8 mouse cellular contexts compared by ENCODE assay signal in the genomic region with DNA sequence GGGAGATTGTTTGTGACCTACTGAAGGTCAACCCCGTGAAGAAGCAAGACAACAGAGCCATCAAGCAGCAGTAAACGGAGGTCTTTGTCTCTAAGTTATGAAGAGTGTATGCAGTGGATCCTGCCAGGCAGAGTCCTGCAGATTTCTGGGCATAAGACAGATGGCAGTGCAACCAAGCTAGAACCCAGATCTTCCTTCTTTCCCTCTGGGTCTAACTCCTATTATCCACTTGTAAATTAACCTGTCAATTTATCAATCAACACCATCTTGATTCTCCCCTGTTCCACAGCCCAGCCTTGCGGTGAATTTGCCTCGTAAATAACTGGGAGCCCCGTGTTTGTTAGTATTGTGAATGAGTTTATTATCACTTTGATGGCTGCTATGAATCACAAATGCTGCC.
A peak's percentile ranks its signal among the peaks of the same experiment; 100 is the strongest.
DNase-seq lines count a peak whose midpoint lies in the region; ATAC-seq and TF ChIP-seq lines count a peak whose summit lies in the region.

No protein-coding gene starts in this region.

- no peaks in the 10 kb centered on the region for H3K36me3 ChIP-seq in lung, postnatal 0 days (ENCODE audit: insufficient read depth, low read length)
- no peaks in the 10 kb centered on the region for H3K36me3 ChIP-seq in kidney, postnatal 0 days (ENCODE audit: insufficient read depth, low read length)
- H3K36me3 ChIP-seq in midbrain, postnatal 0 days (ENCODE audit: insufficient read depth, low read length), result no peaks in the 10 kb centered on the region

- H3K4me1 ChIP-seq in lung, postnatal 0 days (ENCODE audit: insufficient read depth, low read depth, low read length), result no peaks in the 10 kb centered on the region
- H3K4me1 ChIP-seq in kidney, postnatal 0 days (replicated peaks; ENCODE audit: insufficient read depth, low read length), result no peaks in the 10 kb centered on the region
- H3K4me1 ChIP-seq in midbrain, postnatal 0 days (ENCODE audit: insufficient read depth, low read length), result no peaks in the 10 kb centered on the region

- H3K9ac ChIP-seq in lung, postnatal 0 days (replicated peaks; ENCODE audit: low read depth), result no peak overlapping the region
- H3K9ac ChIP-seq in kidney, postnatal 0 days (ENCODE audit: low read depth, low read length), result no peak overlapping the region
- no peak overlapping the region for H3K9ac ChIP-seq in midbrain, postnatal 0 days (replicated peaks; ENCODE audit: low read length, poor library complexity, severe bottlenecking)

- H3K4me2 ChIP-seq in lung, postnatal 0 days (replicated peaks; ENCODE audit: low read depth, low read length), result no peak overlapping the region
- 0 out of 2 replicates have a peak overlapping the region, but pooled peaks have one; percentile 12 for H3K4me2 ChIP-seq in kidney, postnatal 0 days (ENCODE audit: low read length)
- H3K4me2 ChIP-seq in midbrain, postnatal 0 days (ENCODE audit: low read depth, low read length, poor library complexity, severe bottlenecking), result peak overlapping the region; percentile 15; the same call in 1 of the 2 replicates

- H3K27me3 ChIP-seq in lung, postnatal 0 days (replicated peaks; ENCODE audit: insufficient read depth, low read length), result no peaks in the 10 kb centered on the region
- H3K27me3 ChIP-seq in kidney, postnatal 0 days (ENCODE audit: insufficient read depth, low read length), result no peaks in the 10 kb centered on the region
- no peaks in the 10 kb centered on the region for H3K27me3 ChIP-seq in midbrain, postnatal 0 days (ENCODE audit: insufficient read depth, low read length)

- no peak overlapping the region for H3K4me3 ChIP-seq in lung, postnatal 0 days (ENCODE audit: low read depth, low read length)
- H3K4me3 ChIP-seq in kidney, postnatal 0 days (replicated peaks; ENCODE audit: low read depth, low read length), result no peak overlapping the region
- no peak overlapping the region for H3K4me3 ChIP-seq in midbrain, postnatal 0 days (ENCODE audit: low read depth, low read length)

- no peak overlapping the region for H3K27ac ChIP-seq in lung, postnatal 0 days (ENCODE audit: low read length)
- H3K27ac ChIP-seq in kidney, postnatal 0 days, result no peak overlapping the region
- H3K27ac ChIP-seq in midbrain, postnatal 0 days (ENCODE audit: low read depth, low read length), result no peak overlapping the region

- no peaks in the 10 kb centered on the region for H3K9me3 ChIP-seq in lung, postnatal 0 days (ENCODE audit: low read length)
- no peaks in the 10 kb centered on the region for H3K9me3 ChIP-seq in kidney, postnatal 0 days (replicated peaks; ENCODE audit: low read length)
- H3K9me3 ChIP-seq in midbrain, postnatal 0 days (ENCODE audit: low read length), result no peaks in the 10 kb centered on the region

- no peak for TF ChIP-seq EP300 in lung, postnatal 0 days (IDR thresholded peaks at IDR 0.05)

- TF ChIP-seq CTCF in lung, postnatal 0 days (IDR thresholded peaks at IDR 0.05), result peak; percentile 47
- peak; percentile 57 for TF ChIP-seq CTCF in kidney, postnatal 0 days (IDR thresholded peaks at IDR 0.05; ENCODE audit: low read depth)
- peak; percentile 78 for TF ChIP-seq CTCF in midbrain, postnatal 0 days (IDR thresholded peaks at IDR 0.05)

- 16% methylated on average over 5 of the region's 5 CpGs for WGBS in lung, postnatal 0 days
- WGBS in kidney, postnatal 0 days, result 22% methylated on average over 5 of the region's 5 CpGs
- 28% methylated on average over 5 of the region's 5 CpGs for whole genome bisulfite sequencing in midbrain, postnatal 0 days

- peak; percentile 12 for DNase-seq in adrenal gland, postnatal 10 days
- DNase-seq in adrenal gland, postnatal 4 days (ENCODE audit: low spot score in 2 of 2), result no peak
- peak; percentile 11 for DNase-seq in lung, postnatal 0 days (ENCODE audit: low spot score)
- DNase-seq in lung, postnatal 14 days, result no peak
- peak; percentile 41 for DNase-seq in kidney, postnatal 0 days (ENCODE audit: low spot score)
- DNase-seq in midbrain, postnatal 0 days (ENCODE audit: low spot score), result peak; percentile 76
- no peak for DNase-seq in ovary, adult 18-20 months (ENCODE audit: low spot score)
- no peak for DNase-seq in thymus, postnatal 14 days

- no peak for ATAC-seq in lung, postnatal 0 days
- no peak for ATAC-seq in kidney, postnatal 0 days (replicated peaks; ENCODE audit: low FRiP score, low read depth)
- ATAC-seq in midbrain, postnatal 0 days (ENCODE audit: low FRiP score), result no peak

Comparison
In these comparisons a context has a peak if more than half of its experiments do, and no peak if none do; other contexts are left out.
1. DNase-seq: peak in adrenal gland, postnatal 10 days (single experiment), lung, postnatal 0 days (single experiment), kidney, postnatal 0 days (single experiment) and midbrain, postnatal 0 days (single experiment); none in adrenal gland, postnatal 4 days (0 of 2), lung, postnatal 14 days (single experiment), ovary, adult 18-20 months (single experiment) and thymus, postnatal 14 days (single experiment).
2. Peak in every context shown above with its lines, with median percentiles within 50 percentile points of each other: CTCF ChIP-seq.